Mouse (Mus musculus) bone marrow, adult 2 months (tissue): ENCODE data around the gene Col15a1.

Experiments
- CTCF ChIP-seq: fragments of 200-500 bp; IDR thresholded peaks from 2 replicates; pipeline ENCODE4 v1.5.1; 2011; ENCODE audit warnings: low read length, control low read depth; ENCODE audit not compliant: control insufficient read depth, insufficient read depth
- POLR2A ChIP-seq: fragments of 200-500 bp; IDR thresholded peaks from 2 replicates; pipeline ENCODE4 v1.6.1; 2011; ENCODE audit warnings: low read depth, mild to moderate bottlenecking, control low read depth, low read length, borderline replicate concordance; ENCODE audit not compliant: control insufficient read depth

GRCm38 (mm10) chr4:47319561-47320321 lies 111.8 kb downstream of the Col15a1 start:
- TF ChIP-seq POLR2A (no peak), CTCF (no peak)
